Mouse (Mus musculus) bone marrow, adult 2 months (tissue): Measurements from ENCODE around the gene Ptpn22.

Experiments
- CTCF ChIP-seq: fragments of 200-500 bp; IDR thresholded peaks from 2 replicates; pipeline ENCODE4 v1.5.1; 2011; ENCODE audit warnings: low read length, control low read depth; ENCODE audit not compliant: control insufficient read depth, insufficient read depth
- POLR2A ChIP-seq: fragments of 200-500 bp; IDR thresholded peaks from 2 replicates; pipeline ENCODE4 v1.6.1; 2011; ENCODE audit warnings: low read depth, mild to moderate bottlenecking, control low read depth, low read length, borderline replicate concordance; ENCODE audit not compliant: control insufficient read depth

DNA sequence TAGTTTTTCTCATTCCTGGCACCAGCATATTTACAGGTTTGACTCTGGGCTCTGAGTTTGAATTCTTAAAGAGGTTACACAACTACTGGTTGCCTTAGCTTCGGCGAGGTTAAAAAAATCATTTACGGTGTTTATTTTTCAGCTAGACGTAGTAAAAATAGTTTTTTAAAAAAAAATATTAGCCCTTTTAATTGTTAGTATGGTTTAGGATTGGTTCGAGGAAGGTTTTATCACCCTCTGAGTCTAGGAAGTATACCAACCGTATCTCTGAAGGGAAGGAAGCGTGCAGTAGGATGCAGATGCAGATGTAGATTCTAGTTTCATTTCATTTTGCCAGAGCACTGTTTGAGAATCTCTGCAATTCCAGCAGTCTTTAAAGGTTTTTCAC is 55.9 kb downstream of the Ptpn22 start:
- TF ChIP-seq CTCF, result no peak
- no peak for TF ChIP-seq POLR2A
